Mouse (Mus musculus) neural tube, embryonic 15.5 days (tissue): ENCODE data around the gene Tssk1. TPM values are rescaled to one million over a fixed set of nuclear protein-coding genes. Genes with fewer than 3 reads are reported as not detected.

Experiments
- polyA plus RNA-seq: library from polyadenylated mRNA; unstranded; fragments of >200 nt; fragmentation: Nextera tagmentation; extraction: Ambion mirVana; gene quantifications from 2 replicates; pipeline ENCODE4 v1.2.1, GENCODE M21; 2015

Tssk1 gene
- polyA plus RNA-seq, 1 experiment from 2014 or later: not detected

Other genes with a start within 250 kb of the Tssk1 start
- gene Ccdc74a, start 247.8 kb upstream of the Tssk1 start, polyA plus RNA-seq: 13.7 and 14.0 TPM in 2 replicates
- 46.1 and 47.3 TPM in 2 replicates for gene Med15, start 161.3 kb upstream of the Tssk1 start, polyA plus RNA-seq
- gene Klhl22, start 134.6 kb upstream of the Tssk1 start, polyA plus RNA-seq: 86.2 and 89.1 TPM in 2 replicates
- 2.7 and 3.8 TPM in 2 replicates for gene Scarf2, start 96.9 kb upstream of the Tssk1 start, polyA plus RNA-seq
- gene B830017H08Rik, start 61.1 kb upstream of the Tssk1 start, polyA plus RNA-seq: 4.0 and 5.3 TPM in 2 replicates
- 2.8 and 3.2 TPM in 2 replicates for gene Car15, start 55.9 kb upstream of the Tssk1 start, polyA plus RNA-seq
- gene Gm20518, start 2.6 kb upstream of the Tssk1 start, polyA plus RNA-seq: 0.35 and 0.40 TPM in 2 replicates
- 97.7 and 99.0 TPM in 2 replicates for gene Dgcr2, start 4.3 kb downstream of the Tssk1 start, polyA plus RNA-seq
- gene Tssk2, start 4.4 kb downstream of the Tssk1 start, polyA plus RNA-seq: not detected in 2 replicates
- 40.7 and 42.5 TPM in 2 replicates for gene Ess2, start 17.1 kb downstream of the Tssk1 start, polyA plus RNA-seq
- gene Gsc2, start 20.8 kb downstream of the Tssk1 start, polyA plus RNA-seq: 0.15 TPM in 1 of 2 replicates, not detected in the other
- gene Slc25a1, start 34.0 kb downstream of the Tssk1 start, polyA plus RNA-seq: 187 and 221 TPM in 2 replicates
- not detected in 2 replicates for gene Vpreb2, start 86.2 kb downstream of the Tssk1 start, polyA plus RNA-seq
- 148 and 162 TPM in 2 replicates for gene Dgcr6, start 158.6 kb downstream of the Tssk1 start, polyA plus RNA-seq
- gene Prodh, start 196.0 kb downstream of the Tssk1 start, polyA plus RNA-seq: 4.0 and 6.4 TPM in 2 replicates
- 26.5 and 28.7 TPM in 2 replicates for gene Rtn4r, start 233.4 kb downstream of the Tssk1 start, polyA plus RNA-seq